Mouse (Mus musculus) brain, embryonic 14.5 days (tissue): ENCODE data around the gene Cd99l2. TPM values are rescaled to one million over a fixed set of nuclear protein-coding genes. Genes with fewer than 3 reads are reported as not detected.
A peak's percentile ranks its signal among the peaks of the same experiment; 100 is the strongest.

Experiments
- DNase-seq: peaks from one replicate; pipeline ENCODE4 v3.0.0-alpha.2; 2011; ENCODE audit warnings: low read depth
- CTCF ChIP-seq: fragments of 200-500 bp; IDR thresholded peaks from 2 replicates; pipeline ENCODE4 v1.5.1; 2012; ENCODE audit warnings: inconsistent platforms, mild to moderate bottlenecking, moderate library complexity, borderline replicate concordance; ENCODE audit not compliant: insufficient read depth, insufficient read length; ENCODE audit errors: extremely low read depth
- POLR2A ChIP-seq: fragments of 200-500 bp; IDR thresholded peaks from 2 replicates; pipeline ENCODE4 v1.6.1; 2012; ENCODE audit warnings: mild to moderate bottlenecking, inconsistent platforms, borderline replicate concordance; ENCODE audit not compliant: poor library complexity, insufficient read depth, insufficient read length, severe bottlenecking; ENCODE audit errors: extremely low read depth
- polyA plus RNA-seq: library from polyadenylated mRNA; depleted of rRNA; stranded (reverse); fragments of >200 nt; gene quantifications from 2 replicates; pipeline ENCODE4 v1.2.3, GENCODE M21; 2012; rRNA removed

Cd99l2 gene
- polyA plus RNA-seq, 1 experiment: 75.3 TPM

- no peak for TF ChIP-seq POLR2A
- no peak for TF ChIP-seq CTCF
- no peak for DNase-seq
Measured at GRCm38 (mm10) chrX:71412776-71413175, 79.9 kb downstream of the Cd99l2 start.

- TF ChIP-seq POLR2A (no peak), CTCF (no peak)
- no peak for DNase-seq
Measured at GRCm38 (mm10) chrX:71408386-71408785, 84.3 kb downstream of the Cd99l2 start.

GRCm38 (mm10) chrX:71406290-71406689 is 86.4 kb downstream of the Cd99l2 start:
- TF ChIP-seq CTCF: no peak
- TF ChIP-seq POLR2A: no peak

GRCm38 (mm10) chrX:71396326-71396725 is 96.3 kb downstream of the Cd99l2 start:
- TF ChIP-seq POLR2A (no peak), CTCF (no peak)

More at GRCm38 (mm10) chrX:71406290-71406689, 86.4 kb downstream of the Cd99l2 start:
- no peak for DNase-seq

GRCm38 (mm10) chrX:71381571-71381970 is 111.1 kb downstream of the Cd99l2 start:
- DNase-seq: peak; percentile 57
- no peak for TF ChIP-seq POLR2A
- peak; percentile 44; the same call in 1 of the 2 replicates for TF ChIP-seq CTCF

More at GRCm38 (mm10) chrX:71396326-71396725, 96.3 kb downstream of the Cd99l2 start:
- DNase-seq: no peak

GRCm38 (mm10) chrX:71378435-71378834 is 114.2 kb downstream of the Cd99l2 start:
- TF ChIP-seq CTCF: no peak
- no peak for TF ChIP-seq POLR2A
- no peak for DNase-seq

- no peak for TF ChIP-seq POLR2A
- no peak for TF ChIP-seq CTCF
- DNase-seq: no peak
Measured at GRCm38 (mm10) chrX:71376781-71377180, 115.9 kb downstream of the Cd99l2 start.

Other genes with a start within 250 kb of the Cd99l2 start
- 19.3 and 22.5 TPM in 2 replicates for gene Mtmr1, start 128.1 kb downstream of the Cd99l2 start, polyA plus RNA-seq
- 329 and 348 TPM in 2 replicates for gene Hmgb3, start 63.1 kb upstream of the Cd99l2 start, polyA plus RNA-seq
- gene Gpr50, start 170.8 kb upstream of the Cd99l2 start, polyA plus RNA-seq: 3.8 and 5.5 TPM in 2 replicates